Mouse (Mus musculus): ENCODE results near the gene Mcu. TPM values are rescaled to one million over a fixed set of nuclear protein-coding genes. Genes with fewer than 3 reads are reported as not detected.

The Mcu gene
- polyA plus RNA-seq, 1 experiment = 15.7 TPM

DNA sequence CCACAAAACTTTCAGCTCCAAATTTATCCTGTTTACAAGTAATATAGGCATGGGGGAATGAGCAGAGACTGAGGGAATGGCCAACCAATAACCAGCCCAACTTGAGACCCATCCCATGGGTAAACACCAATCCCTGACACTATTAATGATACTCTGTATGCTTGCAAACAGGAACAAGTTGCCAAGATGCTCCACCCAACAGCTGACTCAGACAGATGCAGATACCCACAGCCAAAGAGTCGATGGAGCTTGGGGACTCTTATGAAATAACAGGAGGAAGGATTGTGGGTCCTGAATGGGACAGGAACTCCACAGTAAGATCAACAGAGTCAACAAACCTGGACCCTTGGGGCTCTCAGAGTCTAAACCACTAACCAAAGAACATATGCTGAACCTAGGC, 127.1 kb downstream of the Mcu start:
- H3K4me1 ChIP-seq (ENCODE audit: control insufficient read depth, insufficient read depth, insufficient read length, low read length) = no peaks in the 10 kb centered on the region
- H3K27ac ChIP-seq (replicated peaks; ENCODE audit: low read depth, low read length) = no peak overlapping the region
- H3K4me3 ChIP-seq (ENCODE audit: insufficient read depth, low read depth, low read length) = no peak overlapping the region

DNA sequence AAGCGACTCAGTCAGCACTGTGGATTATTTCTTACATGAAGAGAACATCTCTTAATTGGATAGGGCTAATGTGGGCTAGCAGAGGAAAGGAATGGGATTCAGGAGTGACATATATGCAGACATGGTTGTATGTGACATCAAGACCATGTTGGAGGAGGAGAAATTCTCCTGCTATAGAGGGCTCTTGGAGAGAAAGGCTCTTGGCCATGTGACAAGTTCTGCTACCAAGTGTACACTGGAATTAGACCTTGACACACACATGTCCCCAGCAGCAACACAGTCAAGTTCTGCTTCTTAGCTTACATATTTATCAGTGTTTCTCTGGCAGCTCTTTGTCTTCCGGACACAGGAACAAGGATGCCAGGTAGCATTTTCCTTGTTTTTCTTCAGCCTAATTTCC, 129.1 kb downstream of the Mcu start:
- no peak overlapping the region for H3K27ac ChIP-seq (replicated peaks; ENCODE audit: low read depth, low read length)
- H3K4me1 ChIP-seq (ENCODE audit: control insufficient read depth, insufficient read depth, insufficient read length, low read length) = no peaks in the 10 kb centered on the region
- no peak overlapping the region for H3K4me3 ChIP-seq (ENCODE audit: insufficient read depth, low read depth, low read length)

DNA sequence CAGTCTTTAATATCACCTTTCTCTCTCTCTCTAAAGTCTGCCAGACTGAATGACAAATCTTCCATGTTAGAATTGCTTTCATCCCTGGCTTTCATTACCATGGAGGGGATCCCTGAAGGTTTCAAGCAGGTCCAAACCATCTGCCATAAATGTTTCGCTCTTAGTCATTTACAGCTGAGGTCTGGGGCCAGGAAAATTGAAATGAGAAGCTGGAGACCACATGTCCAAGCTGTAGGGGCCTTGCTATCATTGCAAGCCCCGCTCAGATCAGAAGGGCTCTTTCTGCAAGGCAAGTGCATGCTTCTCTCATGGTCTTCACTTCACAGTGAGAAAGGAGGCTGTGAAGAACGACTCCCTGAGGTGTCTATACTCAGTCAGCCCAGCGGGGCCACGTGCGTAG, 132.2 kb downstream of the Mcu start:
- H3K4me1 ChIP-seq (ENCODE audit: control insufficient read depth, insufficient read depth, insufficient read length, low read length) = no peaks in the 10 kb centered on the region
- H3K27ac ChIP-seq (replicated peaks; ENCODE audit: low read depth, low read length) = no peak overlapping the region
- H3K4me3 ChIP-seq (ENCODE audit: insufficient read depth, low read depth, low read length) = no peak overlapping the region

DNA sequence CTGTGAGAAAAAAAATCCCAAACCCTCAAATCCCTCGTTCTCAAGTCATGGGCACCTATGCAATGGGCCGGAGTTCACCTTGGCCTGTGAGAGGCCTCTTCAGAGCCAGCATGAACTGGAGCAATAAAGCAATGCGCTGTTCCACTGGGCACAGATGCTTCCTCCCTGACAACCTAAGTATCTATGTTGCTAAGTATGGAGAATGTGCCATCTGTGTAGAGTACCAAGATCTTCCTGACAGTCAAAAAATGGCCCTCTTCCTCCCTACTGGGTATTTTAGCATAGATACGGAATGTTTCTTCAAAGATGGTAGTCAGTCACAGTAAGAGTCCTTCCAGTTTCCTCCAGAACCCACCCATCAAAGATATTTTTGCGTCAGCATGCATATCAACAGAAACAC, 135.1 kb downstream of the Mcu start:
- H3K27ac ChIP-seq (replicated peaks; ENCODE audit: low read depth, low read length) = no peak overlapping the region
- no peaks in the 10 kb centered on the region for H3K4me1 ChIP-seq (ENCODE audit: control insufficient read depth, insufficient read depth, insufficient read length, low read length)
- no peak overlapping the region for H3K4me3 ChIP-seq (ENCODE audit: insufficient read depth, low read depth, low read length)

DNA sequence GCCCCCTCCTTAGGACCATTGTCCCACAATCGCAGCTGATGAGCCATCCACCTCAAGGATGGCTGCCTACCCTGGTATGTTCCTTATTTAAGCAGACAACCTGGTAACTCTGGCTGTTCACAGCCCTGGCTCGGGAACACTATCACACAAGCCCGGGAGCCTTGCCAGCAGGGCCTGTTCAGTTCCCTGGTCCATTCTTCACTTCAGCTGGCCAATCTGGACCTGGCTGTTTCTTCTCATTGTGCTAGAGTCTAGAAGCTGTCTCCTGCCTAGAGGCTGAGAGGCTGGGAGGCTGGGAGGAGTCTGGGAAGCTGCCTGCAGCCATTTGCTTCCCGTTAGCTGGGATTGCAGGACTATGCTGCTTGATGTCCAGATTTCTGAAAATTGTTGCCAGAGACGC, 146.0 kb downstream of the Mcu start:
- Histone ChIP-seq H3K4me1 (ENCODE audit: control insufficient read depth, insufficient read depth, insufficient read length, low read length) (no peaks in the 10 kb centered on the region), H3K4me3 (ENCODE audit: insufficient read depth, low read depth, low read length) (no peak overlapping the region), H3K27ac (replicated peaks; ENCODE audit: low read depth, low read length) (no peak overlapping the region)

DNA sequence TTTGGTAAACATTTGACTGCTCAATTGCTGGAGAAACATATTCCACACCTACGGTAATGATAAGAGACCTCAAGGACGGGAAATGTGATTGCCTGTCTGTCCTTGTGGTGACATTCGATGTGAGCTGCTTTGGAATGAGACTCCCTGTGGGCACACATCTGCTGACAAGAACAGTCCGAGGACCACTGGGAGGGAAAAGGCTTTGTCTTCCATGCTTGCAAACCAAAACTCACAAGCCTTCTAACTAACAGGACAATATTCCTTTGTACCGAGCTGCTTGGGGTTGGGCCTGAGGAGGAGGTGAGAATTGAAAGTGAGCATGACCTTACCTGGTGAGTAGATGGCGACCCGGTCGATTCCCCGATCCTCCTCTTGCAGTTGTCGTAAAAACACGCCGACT, 149.2 kb downstream of the Mcu start:
- no peak overlapping the region for H3K4me3 ChIP-seq (ENCODE audit: insufficient read depth, low read depth, low read length)
- H3K4me1 ChIP-seq (ENCODE audit: control insufficient read depth, insufficient read depth, insufficient read length, low read length) = no peaks in the 10 kb centered on the region
- H3K27ac ChIP-seq (replicated peaks; ENCODE audit: low read depth, low read length) = no peak overlapping the region

DNA sequence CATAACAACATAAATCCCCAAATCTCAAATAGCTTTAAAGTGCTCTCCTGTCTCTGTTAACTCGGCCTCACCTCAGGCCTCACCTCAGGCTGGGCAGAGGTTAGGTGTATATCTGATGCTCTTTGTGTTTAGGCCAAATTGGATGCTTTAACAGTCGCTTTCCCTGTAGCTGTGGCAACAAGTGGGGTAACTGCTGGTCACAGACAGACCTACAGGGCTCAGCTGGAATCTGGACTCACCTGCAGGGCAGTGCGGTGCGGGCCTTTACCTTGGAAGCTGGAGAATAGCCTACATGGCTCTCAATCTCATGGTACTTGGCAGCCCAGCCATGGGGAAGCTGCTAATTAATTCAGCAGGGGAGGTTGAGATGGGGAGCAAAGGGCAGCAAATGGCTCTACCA, 149.9 kb downstream of the Mcu start:
- no peak overlapping the region for H3K4me3 ChIP-seq (ENCODE audit: insufficient read depth, low read depth, low read length)
- H3K27ac ChIP-seq (replicated peaks; ENCODE audit: low read depth, low read length) = no peak overlapping the region
- H3K4me1 ChIP-seq (ENCODE audit: control insufficient read depth, insufficient read depth, insufficient read length, low read length) = no peaks in the 10 kb centered on the region

DNA sequence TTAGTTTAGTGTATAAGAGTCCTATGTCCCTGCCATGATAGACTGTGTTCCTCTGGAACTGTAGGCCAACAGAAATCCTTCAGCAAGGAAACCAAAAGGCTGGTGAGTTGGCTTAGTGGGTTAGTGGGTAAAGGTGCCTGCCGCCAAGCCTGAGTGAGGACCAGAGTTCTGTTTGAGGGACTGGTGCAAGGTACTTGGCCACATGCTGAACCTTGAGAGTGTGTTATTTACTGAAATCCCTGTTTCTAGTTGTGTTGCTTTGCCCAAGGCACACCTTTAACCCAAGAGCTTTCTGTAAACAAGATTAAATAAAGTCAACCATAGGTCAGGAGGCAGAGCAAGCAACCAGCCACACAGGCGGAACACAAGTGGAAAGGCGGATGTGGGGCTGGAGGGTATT, 150.9 kb downstream of the Mcu start:
- H3K27ac ChIP-seq (replicated peaks; ENCODE audit: low read depth, low read length) = no peak overlapping the region
- no peak overlapping the region for H3K4me3 ChIP-seq (ENCODE audit: insufficient read depth, low read depth, low read length)
- no peaks in the 10 kb centered on the region for H3K4me1 ChIP-seq (ENCODE audit: control insufficient read depth, insufficient read depth, insufficient read length, low read length)

DNA sequence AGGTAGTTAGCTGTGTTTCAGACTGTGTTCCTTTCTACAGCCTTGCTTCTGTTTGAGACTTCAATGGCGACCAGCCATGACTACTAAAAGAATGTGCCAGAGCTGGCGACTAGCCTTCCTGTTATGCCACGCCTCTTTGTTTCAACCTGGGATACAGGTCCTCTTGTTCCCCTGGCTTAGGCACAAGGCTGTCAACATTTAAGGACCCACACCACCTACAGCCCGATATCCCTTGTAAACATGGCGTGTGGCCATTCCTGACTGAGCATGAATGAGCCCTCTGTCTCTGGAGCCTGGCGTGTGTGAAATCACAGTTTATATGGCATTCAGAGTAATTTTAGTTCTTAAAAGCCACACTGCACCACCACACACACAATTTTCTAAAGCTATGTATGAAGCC, 154.2 kb downstream of the Mcu start:
- H3K27ac ChIP-seq (replicated peaks; ENCODE audit: low read depth, low read length) = no peak overlapping the region

DNA sequence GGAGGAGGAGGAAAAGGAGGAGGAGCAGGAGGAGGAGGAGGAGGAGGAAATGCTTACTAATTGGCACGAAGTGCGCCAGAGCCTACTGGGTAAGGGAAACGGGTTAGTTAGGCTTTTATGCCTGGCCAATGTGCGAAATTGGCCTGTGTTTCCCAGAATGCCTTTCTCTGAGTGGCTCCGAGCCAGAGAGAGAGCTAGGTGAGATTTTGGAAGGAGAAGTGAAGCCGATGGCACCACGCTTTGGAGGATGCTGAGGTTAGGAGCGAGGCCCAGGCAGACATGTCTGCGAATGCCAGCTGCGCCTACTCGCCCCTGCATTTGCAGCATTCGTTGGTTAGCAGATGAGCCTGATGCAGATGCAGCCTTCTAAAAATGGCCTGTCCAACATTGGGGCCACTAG, 156.7 kb downstream of the Mcu start:
- Histone ChIP-seq H3K27ac (replicated peaks; ENCODE audit: low read depth, low read length) (no peak overlapping the region), H3K4me1 (ENCODE audit: control insufficient read depth, insufficient read depth, insufficient read length, low read length) (no peaks in the 10 kb centered on the region), H3K4me3 (ENCODE audit: insufficient read depth, low read depth, low read length) (no peak overlapping the region)

More for the DNA sequence above, 154.2 kb downstream of the Mcu start:
- Histone ChIP-seq H3K4me1 (ENCODE audit: control insufficient read depth, insufficient read depth, insufficient read length, low read length) (no peaks in the 10 kb centered on the region), H3K4me3 (ENCODE audit: insufficient read depth, low read depth, low read length) (no peak overlapping the region)

DNA sequence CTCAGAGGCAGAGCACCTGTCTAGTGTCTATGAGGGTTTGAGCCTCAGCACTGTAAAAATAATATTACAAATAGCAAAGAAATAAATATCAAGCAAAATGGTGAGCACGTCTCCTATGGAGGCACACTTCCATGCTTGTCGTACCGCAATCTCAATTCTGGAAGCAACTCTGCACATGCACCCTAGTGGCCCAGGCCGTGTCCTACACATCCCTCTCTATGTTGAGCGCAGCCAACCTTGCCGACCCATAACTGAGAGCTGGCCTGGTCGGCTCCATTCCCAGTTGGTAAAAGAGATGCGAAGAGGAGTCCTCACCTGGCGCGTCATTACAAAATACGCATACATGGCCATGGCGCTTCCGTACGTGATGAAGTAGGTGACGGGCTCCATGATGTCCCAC, 161.9 kb downstream of the Mcu start:
- H3K27ac ChIP-seq (replicated peaks; ENCODE audit: low read depth, low read length) = no peak overlapping the region
- H3K4me1 ChIP-seq (ENCODE audit: control insufficient read depth, insufficient read depth, insufficient read length, low read length) = no peaks in the 10 kb centered on the region
- H3K4me3 ChIP-seq (ENCODE audit: insufficient read depth, low read depth, low read length) = no peak overlapping the region

DNA sequence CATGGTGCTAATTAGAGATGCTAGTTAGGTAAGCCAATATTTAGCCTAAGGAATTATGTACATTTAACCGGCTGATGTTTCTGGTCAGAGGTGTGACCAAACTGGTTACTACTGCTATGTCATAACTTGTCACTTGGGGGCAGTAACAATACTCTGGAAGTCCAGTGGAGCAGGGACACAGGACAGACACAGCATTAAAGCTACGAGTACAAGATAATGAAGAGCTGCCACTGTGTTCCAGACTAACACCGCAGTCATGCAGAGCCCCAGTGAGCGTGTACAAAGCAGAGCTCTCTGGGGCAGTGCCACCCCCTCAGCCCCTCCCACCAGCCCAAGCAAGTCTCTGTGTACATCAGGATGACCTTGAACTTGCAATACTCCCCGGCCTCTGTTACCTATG, 164.7 kb downstream of the Mcu start:
- Histone ChIP-seq H3K4me3 (ENCODE audit: insufficient read depth, low read depth, low read length) (no peak overlapping the region), H3K27ac (replicated peaks; ENCODE audit: low read depth, low read length) (no peak overlapping the region), H3K4me1 (ENCODE audit: control insufficient read depth, insufficient read depth, insufficient read length, low read length) (peaks cover 3% of the 10 kb centered on the region)

DNA sequence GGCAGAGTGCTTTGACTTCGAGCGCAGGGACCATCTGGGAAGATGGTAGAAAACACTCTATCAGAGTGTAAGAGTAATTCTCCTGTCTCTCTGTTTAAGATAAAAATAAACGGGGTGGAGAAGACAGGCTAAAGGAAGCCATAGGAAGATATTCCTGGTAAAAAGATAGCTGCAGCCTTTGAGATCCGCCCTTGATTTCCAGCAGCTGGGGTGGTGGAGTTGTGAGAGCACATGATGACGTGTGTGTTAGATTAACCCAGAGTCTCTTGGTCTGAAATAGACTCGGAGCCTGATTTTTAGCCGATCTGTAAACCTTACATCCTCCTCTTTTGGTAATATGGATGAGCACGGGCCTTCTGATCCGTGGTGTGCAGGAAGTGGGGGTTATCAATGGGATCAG, 168.9 kb downstream of the Mcu start:
- Histone ChIP-seq H3K4me3 (ENCODE audit: insufficient read depth, low read depth, low read length) (no peak overlapping the region), H3K27ac (replicated peaks; ENCODE audit: low read depth, low read length) (0 out of 2 replicates have a peak overlapping the region, but pooled peaks have one; percentile 18), H3K4me1 (ENCODE audit: control insufficient read depth, insufficient read depth, insufficient read length, low read length) (peaks cover 3% of the 10 kb centered on the region)

DNA sequence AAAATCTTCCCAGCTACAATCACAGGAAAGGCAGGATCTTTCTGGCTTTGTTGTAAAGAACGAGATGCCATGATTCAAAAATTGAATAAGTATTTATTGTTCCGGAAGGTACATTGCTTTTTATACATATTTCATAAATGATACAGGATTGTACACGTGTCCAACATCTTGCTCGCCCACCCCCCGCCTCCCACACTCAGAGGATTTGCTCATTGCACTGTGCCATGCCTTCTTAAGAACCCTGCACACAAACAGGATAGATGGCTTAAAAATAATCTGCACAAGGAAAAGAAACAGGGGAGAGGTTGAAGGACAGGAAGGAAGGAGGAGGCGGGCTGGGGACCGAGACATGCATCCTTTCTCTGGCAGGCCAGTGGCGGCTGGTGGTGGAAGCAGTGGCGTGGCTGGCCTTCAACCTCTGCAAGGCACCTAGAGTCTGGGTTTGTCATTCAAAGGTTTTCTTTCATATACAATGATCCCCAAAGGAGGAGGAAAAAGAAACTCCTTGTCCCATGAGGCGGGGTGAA, 169.5 kb downstream of the Mcu start:
- Histone ChIP-seq H3K4me1 (ENCODE audit: control insufficient read depth, insufficient read depth, insufficient read length, low read length) (peaks cover 4% of the 10 kb centered on the region), H3K27ac (replicated peaks; ENCODE audit: low read depth, low read length) (0 out of 2 replicates have a peak overlapping the region, but pooled peaks have one; percentile 18), H3K4me3 (ENCODE audit: insufficient read depth, low read depth, low read length) (no peak overlapping the region)

DNA sequence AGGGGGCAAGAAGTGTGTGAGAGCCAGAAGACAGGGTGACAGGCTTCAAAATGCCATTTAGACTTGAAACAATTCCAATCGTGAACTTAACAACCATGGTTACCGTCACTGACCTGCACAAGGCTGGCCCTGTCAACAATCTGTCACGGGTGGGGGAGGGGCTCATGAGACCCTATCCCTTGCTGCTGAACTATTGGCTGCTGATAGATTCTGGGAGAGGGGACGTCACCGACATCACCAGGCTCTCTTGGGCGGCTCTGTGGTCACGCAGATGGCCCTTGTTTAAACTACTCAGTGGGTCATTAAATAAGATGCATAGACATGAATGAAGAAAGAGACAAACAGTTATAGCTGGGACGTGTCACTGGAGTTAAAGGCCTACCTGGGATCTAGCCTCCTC, 171.9 kb downstream of the Mcu start:
- no peak overlapping the region for H3K4me3 ChIP-seq (ENCODE audit: insufficient read depth, low read depth, low read length)
- peaks cover 17% of the 10 kb centered on the region for H3K4me1 ChIP-seq (ENCODE audit: control insufficient read depth, insufficient read depth, insufficient read length, low read length)
- H3K27ac ChIP-seq (replicated peaks; ENCODE audit: low read depth, low read length) = no peak overlapping the region

DNA sequence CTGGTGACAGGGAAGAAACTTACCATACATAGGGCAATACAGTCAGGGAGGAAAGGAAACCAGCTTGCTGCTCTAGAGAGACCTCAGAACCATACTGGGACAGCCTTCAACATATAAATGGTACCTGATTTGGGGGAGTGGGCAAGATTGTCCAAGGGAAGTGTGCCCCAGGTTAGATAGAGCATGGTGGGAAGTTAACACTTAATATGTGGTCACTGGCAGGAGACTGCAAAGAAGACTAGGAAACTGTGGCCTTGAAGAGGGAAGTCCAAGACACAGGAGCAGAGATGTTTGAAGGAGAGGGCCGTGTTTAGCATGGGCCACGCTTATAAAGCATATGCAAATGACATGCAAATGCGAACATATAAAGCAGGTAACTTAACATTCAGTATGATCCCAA, 172.4 kb downstream of the Mcu start:
- Histone ChIP-seq H3K4me3 (ENCODE audit: insufficient read depth, low read depth, low read length) (no peak overlapping the region), H3K4me1 (ENCODE audit: control insufficient read depth, insufficient read depth, insufficient read length, low read length) (peaks cover 20% of the 10 kb centered on the region), H3K27ac (replicated peaks; ENCODE audit: low read depth, low read length) (no peak overlapping the region)

DNA sequence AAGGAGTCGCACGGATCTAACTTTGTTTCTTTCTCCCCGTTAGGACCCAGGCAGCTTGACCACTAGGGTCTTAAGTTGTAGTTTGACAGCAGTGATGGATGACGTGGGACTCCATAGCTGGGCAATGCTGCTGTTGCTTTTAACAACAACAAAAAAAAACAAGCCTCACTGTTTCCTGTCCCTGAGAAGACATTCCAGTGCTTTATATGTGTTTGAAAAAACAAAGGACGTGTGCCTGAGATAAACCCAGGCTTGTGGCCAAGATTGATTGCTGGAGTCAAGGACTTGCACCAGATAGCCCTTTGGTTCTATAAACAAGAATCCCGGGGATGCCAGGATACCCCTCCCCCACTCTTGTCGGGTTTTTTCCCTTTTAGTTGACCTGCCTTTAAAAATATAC, 173.3 kb downstream of the Mcu start:
- Histone ChIP-seq H3K4me1 (ENCODE audit: control insufficient read depth, insufficient read depth, insufficient read length, low read length) (peaks cover 27% of the 10 kb centered on the region), H3K27ac (replicated peaks; ENCODE audit: low read depth, low read length) (no peak overlapping the region), H3K4me3 (ENCODE audit: insufficient read depth, low read depth, low read length) (no peak overlapping the region)

Data from brown adipose tissue, adult 24 weeks (tissue).